Mouse (Mus musculus) thymus, postnatal 36 days (tissue): ENCODE measurements around the gene Olfr624.
"Not testable (repeated sequence)": the region's sequence is repeated elsewhere in the genome, so short reads cannot be mapped to it uniquely, and the experiment has no call there.

Experiments
- DNase-seq, 2 experiments: peaks; one replicate each; pipeline ENCODE4 v3.0.0; 2022; ENCODE audit warnings: mixed read lengths in 2 of 2

The Olfr624 gene

DNA sequence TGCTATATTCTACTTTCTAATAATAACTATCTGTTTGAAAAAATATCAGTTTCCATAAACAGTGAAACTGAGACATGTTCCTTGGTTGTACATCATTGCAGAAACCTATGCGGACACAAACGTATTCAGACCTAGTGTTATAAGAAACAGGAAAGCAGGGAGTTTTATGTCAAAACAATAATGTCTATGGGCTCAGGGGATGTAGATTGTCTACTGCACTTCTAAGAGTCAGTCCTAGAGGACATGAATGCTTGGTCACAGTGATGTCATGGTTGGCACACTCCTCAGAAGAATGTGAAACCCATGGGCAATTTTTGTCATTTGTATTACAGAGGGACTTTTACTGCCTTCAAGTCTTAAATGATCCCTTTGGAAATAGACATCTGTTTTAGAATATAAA, at the start of gene Olfr624:
Gene Olfr624, minus strand, starts transcription at position 101 of the 400 bp plus-strand sequence.
- DNase-seq, result no peak

DNA sequence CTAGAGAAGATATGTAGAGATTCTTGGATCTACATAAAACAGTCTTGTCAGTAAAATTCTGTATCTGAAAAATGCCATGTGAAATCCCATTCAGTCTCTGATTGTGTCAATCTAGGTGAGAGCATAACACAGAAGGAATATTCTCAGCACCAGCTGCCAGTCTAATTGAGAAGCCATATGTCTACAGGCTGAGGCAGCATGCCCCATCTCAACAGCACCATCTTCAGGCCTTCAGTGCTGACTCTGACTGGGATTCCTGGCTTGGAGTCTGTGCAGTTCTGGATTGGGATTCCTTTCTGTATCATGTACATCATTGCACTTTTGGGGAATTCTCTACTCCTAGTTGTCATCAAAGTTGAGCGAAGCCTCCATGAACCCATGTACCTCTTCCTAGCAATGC, 45.4 kb upstream of the Olfr624 start:
- DNase-seq, result not testable (repeated sequence)

DNA sequence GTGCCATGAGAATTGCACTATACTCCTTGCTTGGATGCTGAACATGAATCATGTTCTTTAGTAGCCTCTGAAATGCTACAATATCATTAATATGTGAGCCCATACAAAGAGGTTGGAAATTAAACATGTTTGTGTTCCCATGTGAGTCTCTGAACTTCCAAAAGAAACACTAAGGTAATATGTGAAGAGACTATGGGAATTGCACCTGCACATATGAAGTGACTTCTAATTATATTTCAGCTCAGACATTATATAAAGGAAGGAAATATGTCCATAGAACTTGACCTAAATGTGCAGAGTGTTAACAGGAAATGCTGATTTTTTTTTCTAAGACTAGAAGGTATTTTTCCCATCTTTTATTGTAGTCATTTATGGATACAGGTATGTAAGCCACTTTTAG, 43.4 kb upstream of the Olfr624 start, which contains the start of gene Olfr243:
Gene Olfr243, plus strand, starts transcription at position 301 of the 400 bp plus-strand sequence.
- DNase-seq, result no peak

DNA sequence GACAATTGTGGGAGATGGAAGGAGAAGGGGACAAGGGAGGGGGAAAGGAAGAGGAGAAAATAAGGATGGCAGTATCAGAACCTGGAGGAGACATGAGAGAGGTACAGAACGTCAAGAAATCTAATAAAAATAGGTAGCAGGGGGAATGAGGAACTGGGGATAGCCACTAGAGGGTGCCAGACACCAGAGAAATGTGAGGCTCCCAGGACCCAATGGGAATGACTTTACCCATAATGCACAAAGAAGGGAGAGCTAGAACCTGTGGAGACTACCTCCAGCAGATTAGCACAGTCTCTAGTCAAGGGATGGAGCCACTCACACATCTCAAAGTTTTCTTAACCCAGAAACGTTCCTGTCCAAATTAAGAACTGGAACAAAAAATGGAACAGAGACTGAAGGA, 41.0 kb upstream of the Olfr624 start:
- no peak for DNase-seq

DNA sequence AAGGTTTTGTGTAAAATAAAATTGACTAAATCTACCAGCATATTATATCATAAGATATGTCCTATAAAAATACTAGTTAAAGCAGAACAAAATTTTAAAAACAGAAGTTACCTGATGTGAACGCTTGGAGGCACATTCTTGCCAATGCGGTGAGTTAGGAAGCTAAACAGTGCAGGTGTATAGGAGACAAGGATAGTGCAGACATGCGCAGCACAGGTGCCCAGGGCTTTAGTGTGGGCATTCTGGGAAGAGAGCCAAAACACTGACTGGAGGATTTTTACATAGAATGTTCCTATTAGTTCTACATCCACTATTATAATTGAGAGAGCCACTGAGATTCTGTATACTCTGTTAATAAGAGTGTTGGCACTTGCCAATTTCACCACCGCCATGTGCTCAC, 28.5 kb upstream of the Olfr624 start:
- DNase-seq, result no peak

DNA sequence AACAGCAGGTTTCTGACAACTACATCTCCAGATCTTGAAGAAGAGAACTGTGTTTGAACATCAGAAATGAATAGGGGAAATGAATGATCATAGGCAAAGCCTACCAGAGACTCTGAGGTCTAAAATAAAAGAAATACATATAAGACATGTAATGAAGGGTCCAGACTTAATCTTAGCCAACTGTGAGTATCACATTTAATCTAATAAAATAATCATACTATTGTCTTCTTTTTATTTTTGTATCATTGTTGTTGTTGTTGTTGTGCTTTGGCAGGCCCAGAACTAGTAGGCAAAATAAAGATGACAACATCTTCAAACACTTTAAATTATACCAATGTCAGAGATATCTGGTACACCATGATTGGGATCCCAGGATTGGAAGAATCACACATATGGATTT, 11.4 kb upstream of the Olfr624 start, which contains the start of gene Olfr625-ps1:
Gene Olfr625-ps1, plus strand, starts transcription at position 301 of the 400 bp plus-strand sequence.
- no peak for DNase-seq

DNA sequence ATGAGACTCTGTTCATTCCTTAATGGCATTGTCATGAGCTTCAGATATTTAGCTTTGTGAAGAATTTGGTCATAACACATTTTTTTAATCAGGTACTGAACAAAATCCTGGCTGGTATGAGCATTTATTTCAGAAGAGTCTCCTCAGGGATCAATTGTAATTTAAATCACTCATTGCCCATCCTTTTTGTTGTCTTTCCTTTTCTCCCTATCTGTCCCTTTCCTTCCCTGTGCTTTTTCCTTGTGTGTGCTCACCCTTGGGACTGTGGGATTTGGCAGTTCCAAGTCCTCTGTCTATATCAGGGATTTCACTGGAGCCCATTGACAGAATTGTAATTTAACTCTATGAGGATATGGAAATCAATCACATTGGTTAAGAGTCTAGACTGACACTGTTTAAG, 7.4 kb downstream of the Olfr624 start, which contains the start of gene Olfr623:
Gene Olfr623, minus strand, starts transcription at position 101 of the 400 bp plus-strand sequence.
- DNase-seq, result no peak

DNA sequence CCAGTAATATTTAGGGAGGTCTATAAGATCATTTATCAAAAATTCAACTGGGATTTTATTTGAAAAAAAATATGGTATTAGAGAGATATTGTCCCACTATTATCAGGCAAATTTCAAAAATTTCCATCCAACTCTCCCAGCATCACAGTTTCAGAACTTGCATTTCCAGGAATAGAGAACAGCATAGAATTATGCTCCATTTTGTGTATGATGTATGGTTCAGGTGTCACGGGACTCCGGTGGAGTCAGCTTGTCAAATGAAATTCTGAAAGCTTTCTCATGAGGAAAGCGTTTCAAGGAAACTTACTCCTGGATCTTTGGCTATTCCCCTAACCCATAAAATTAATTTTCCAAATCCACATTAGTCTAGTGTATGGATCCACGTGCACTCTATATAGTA, 26.9 kb downstream of the Olfr624 start:
- no peak for DNase-seq

DNA sequence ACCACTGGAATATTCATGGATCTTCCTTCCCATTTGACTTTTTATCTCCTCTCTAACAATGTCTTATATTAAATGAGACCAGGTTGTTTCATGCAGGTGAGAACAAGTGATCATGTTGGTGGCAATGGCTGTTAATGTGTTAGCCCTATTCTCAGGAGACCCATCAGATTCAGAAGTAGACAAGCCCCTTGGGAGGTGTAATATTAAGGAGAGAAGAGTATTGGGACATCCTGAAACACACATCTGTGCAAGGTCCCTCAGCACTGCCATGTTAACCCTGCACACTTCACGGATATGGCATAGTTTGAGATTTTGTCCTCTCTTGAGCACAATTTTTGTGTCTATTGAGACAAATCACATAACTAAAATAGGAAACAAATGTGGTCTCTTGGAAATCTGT, 28.4 kb downstream of the Olfr624 start, which contains the start of gene Olfr622:
Gene Olfr622, minus strand, starts transcription at position 101 of the 400 bp plus-strand sequence.
- no peak for DNase-seq

DNA sequence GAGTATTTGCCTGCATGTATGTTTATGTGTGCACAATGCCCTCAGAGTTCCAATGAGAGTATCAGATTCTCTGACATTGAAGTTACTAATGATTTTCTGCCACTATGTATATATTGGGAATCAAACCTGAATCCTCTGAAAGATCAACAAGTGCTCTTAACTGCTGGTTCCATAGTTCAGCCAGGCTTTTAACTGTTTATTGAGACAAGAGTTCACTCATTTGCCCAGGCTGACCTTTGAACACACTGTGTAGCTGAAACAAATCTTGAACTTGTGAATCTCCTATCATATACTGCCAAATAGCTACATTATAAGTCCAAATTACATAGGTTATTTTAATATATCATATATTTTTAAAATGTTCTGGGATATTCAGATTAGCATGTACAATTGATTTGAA, 34.2 kb downstream of the Olfr624 start:
- DNase-seq, result no peak
